Mouse (Mus musculus) small intestine, adult 2 months (tissue): Measurements from ENCODE around the gene Padi6. TPM values are rescaled to one million over a fixed set of nuclear protein-coding genes. Genes with fewer than 3 reads are reported as not detected.

Source experiments
- H3K27ac ChIP-seq: fragments of 200-500 bp; 2 replicates; pipeline ENCODE4 v1.5.1; 2012; ENCODE audit warnings: low read depth, low read length, control low read depth, inconsistent platforms; ENCODE audit not compliant: insufficient read depth
- H3K27me3 ChIP-seq: fragments of 200-500 bp; 2 replicates; pipeline ENCODE4 v1.6.1; 2012; ENCODE audit warnings: mild to moderate bottlenecking, moderate library complexity, low read length, inconsistent platforms; ENCODE audit not compliant: control insufficient read depth, insufficient read depth
- H3K36me3 ChIP-seq: fragments of 200-500 bp; 2 replicates; pipeline ENCODE4 v1.6.1; 2012; ENCODE audit warnings: mild to moderate bottlenecking, low read length, control low read depth, inconsistent platforms; ENCODE audit not compliant: control insufficient read depth, insufficient read depth
- H3K4me1 ChIP-seq: fragments of 200-500 bp; 2 replicates; pipeline ENCODE4 v1.6.1; 2012; ENCODE audit warnings: low read length, inconsistent platforms, mixed read lengths; ENCODE audit not compliant: control insufficient read depth, insufficient read depth, insufficient read length
- H3K4me3 ChIP-seq: fragments of 200-500 bp; 2 replicates; pipeline ENCODE4 v1.5.1; 2012; ENCODE audit warnings: low read depth, mild to moderate bottlenecking, control low read depth, inconsistent platforms, low read length, moderate library complexity
- CTCF ChIP-seq: fragments of 200-500 bp; IDR thresholded peaks from 2 replicates; pipeline ENCODE4 v1.5.1; 2012; ENCODE audit warnings: low read depth, mild to moderate bottlenecking, control low read depth, inconsistent platforms, low read length, moderate library complexity, mixed read lengths; ENCODE audit not compliant: insufficient replicate concordance, insufficient read length; ENCODE audit errors: extremely low read depth
- POLR2A ChIP-seq: fragments of 200-500 bp; IDR thresholded peaks from 2 replicates; pipeline ENCODE4 v1.6.1; 2012; ENCODE audit warnings: low read depth, mild to moderate bottlenecking, control low read depth, inconsistent platforms, low read length, moderate library complexity
- WGBS: fragments of 180-500 bp; shearing (Covaris S2); methylation state at CpG from one replicate; pipeline ENCODE4 v1.1.7; 2018; 5-methylcytosine and 5-hydroxymethylcytosine counted together
- polyA plus RNA-seq: library from polyadenylated mRNA; depleted of rRNA; stranded (reverse); fragments of >200 nt; gene quantifications from 2 replicates; pipeline ENCODE4 v1.2.3, GENCODE M21; 2012

Gene Padi6
- polyA plus RNA-seq, 1 experiment: not detected

GRCm38 (mm10) chr4:140700269-140701018, 42.0 kb downstream of the Padi6 start, which contains the start of gene Rcc2:
Rcc2 (plus strand) TSS chr4:140700541.
- Histone ChIP-seq H3K4me1 (peaks cover 4% of the 10 kb centered on the region), H3K27me3 (no peaks in the 10 kb centered on the region), H3K4me3 (peak within 1 kb of the TSS; percentile 86), H3K36me3 (no peaks in the 10 kb centered on the region), H3K27ac (peak within 1 kb of the TSS; percentile 79)
- WGBS: 11% methylated on average over 20 of the region's 20 CpGs
- TF ChIP-seq CTCF (no peak), POLR2A (no peak)

DNA sequence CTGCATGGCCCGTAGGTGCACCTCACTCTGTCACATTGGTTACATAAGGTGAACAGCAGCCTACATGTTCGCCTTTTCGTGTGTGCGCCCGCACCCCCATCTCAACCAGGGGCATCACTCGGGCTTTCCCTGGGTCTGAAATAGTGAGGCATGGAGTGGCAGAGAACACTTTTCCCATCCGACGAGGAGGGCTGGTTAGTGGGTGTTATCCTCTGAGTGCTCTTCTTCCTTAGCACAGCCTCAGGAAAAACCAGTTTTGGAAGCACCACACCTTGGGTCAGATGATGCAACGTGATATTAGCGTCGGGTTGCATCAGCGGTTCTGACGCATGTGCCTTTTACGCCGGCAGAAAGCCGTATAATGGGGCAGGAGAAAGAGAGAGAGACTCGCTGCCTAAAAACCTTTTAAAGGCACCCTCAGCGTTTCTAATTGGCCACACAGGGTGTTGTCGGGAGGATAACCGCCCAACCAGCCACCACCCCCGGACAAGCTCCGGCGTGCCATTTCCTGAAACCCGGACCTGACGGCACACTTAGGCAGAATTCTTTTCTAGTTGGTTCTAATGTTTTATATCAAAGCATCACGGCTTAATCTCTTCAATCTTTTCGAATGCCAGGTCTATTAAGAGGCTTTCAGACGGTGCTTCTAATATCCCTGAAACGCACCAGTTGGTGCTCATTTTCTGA, 42.9 kb downstream of the Padi6 start:
- H3K4me1 ChIP-seq: peaks cover 4% of the 10 kb centered on the region
- WGBS: 4% methylated on average over 29 of the region's 29 CpGs
- TF ChIP-seq POLR2A (no peak), CTCF (no peak)
- H3K4me3 ChIP-seq: peak overlapping the region; percentile 45
- H3K27me3 ChIP-seq: no peaks in the 10 kb centered on the region
- no peaks in the 10 kb centered on the region for H3K36me3 ChIP-seq
- H3K27ac ChIP-seq: peak overlapping the region; percentile 38

- Histone ChIP-seq H3K27me3 (no peaks in the 10 kb centered on the region), H3K4me1 (peaks cover 4% of the 10 kb centered on the region), H3K4me3 (no peak overlapping the region), H3K36me3 (no peaks in the 10 kb centered on the region), H3K27ac (no peak overlapping the region)
- TF ChIP-seq CTCF: no peak
- no peak for TF ChIP-seq POLR2A
- WGBS: 58% methylated on average over 14 of the region's 14 CpGs
Observed at GRCm38 (mm10) chr4:140695675-140696585, 46.5 kb downstream of the Padi6 start.

GRCm38 (mm10) chr4:140695146-140695545, 47.3 kb downstream of the Padi6 start:
- H3K27me3 ChIP-seq: no peaks in the 10 kb centered on the region
- no peaks in the 10 kb centered on the region for H3K4me1 ChIP-seq
- no peak overlapping the region for H3K4me3 ChIP-seq
- 86% methylated on average over 7 of the region's 7 CpGs for WGBS
- H3K36me3 ChIP-seq: no peaks in the 10 kb centered on the region
- H3K27ac ChIP-seq: no peak overlapping the region
- TF ChIP-seq POLR2A (no peak), CTCF (no peak)

GRCm38 (mm10) chr4:140694551-140695060, 47.8 kb downstream of the Padi6 start:
- Histone ChIP-seq H3K4me1 (no peaks in the 10 kb centered on the region), H3K27ac (no peak overlapping the region), H3K27me3 (no peaks in the 10 kb centered on the region), H3K36me3 (no peaks in the 10 kb centered on the region), H3K4me3 (no peak overlapping the region)
- TF ChIP-seq CTCF: no peak
- TF ChIP-seq POLR2A: no peak
- 56% methylated on average over 1 of the region's 1 CpGs for whole genome bisulfite sequencing

- Histone ChIP-seq H3K36me3 (no peaks in the 10 kb centered on the region), H3K4me1 (no peaks in the 10 kb centered on the region), H3K4me3 (no peak overlapping the region), H3K27me3 (no peaks in the 10 kb centered on the region), H3K27ac (no peak overlapping the region)
- WGBS: 61% methylated on average over 4 of the region's 4 CpGs
- no peak for TF ChIP-seq CTCF
- no peak for TF ChIP-seq POLR2A
Observed at GRCm38 (mm10) chr4:140693513-140693912, 48.9 kb downstream of the Padi6 start.
